Mouse (Mus musculus) stomach, postnatal 0 days (tissue): ENCODE measurements around the gene St3gal3.

ENCODE experiments used
- CTCF ChIP-seq: IDR thresholded peaks from 2 replicates; pipeline ENCODE4 v1.5.1; 2016; ENCODE audit warnings: antibody characterized with exemption, low read depth, mild to moderate bottlenecking, moderate library complexity
- EP300 ChIP-seq: optimal IDR thresholded peaks from 2 replicates; pipeline ENCODE3; 2016; ENCODE audit warnings: antibody characterized with exemption

DNA sequence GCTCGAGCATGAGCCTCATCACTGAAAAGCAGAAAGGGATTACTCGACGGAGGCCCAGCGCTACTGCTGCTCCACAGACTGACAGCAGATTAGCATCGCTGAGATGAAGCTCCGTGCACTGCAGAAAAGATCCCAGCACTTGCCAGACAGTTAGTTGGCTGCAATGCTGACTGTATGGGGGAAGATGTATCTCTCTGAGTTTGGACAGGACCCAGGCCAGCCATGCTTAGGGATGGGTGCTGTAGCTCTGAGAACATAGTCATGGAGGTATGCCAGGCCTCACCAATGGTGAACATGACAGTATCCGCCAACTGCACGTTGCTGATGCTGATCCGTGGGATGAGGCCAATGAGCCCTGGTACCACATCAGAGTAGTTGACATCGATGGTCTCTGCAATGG, 230.6 kb downstream of the St3gal3 start:
- TF ChIP-seq CTCF (no peak), EP300 (no peak)
